Mouse (Mus musculus) neural tube, embryonic 14.5 days (tissue): ENCODE measurements around the gene Mybpc2. TPM values are rescaled to one million over a fixed set of nuclear protein-coding genes. Genes with fewer than 3 reads are reported as not detected.

Experiments
- ATAC-seq: fragments of 200-750 bp; cut with Nextera tagmentation; 2 replicates; pipeline ENCODE4 v1.8.0; 2017; ENCODE audit warnings: low read depth, mild to moderate bottlenecking, moderate TSS enrichment, moderate library complexity
- H3K27ac ChIP-seq: fragments of 300-500 bp; sonication (generic); 2 replicates; pipeline ENCODE4 v1.5.1; 2014; ENCODE audit warnings: low read depth, mild to moderate bottlenecking, control low read depth, low read length, moderate library complexity, mixed read lengths
- H3K27me3 ChIP-seq: fragments of 300-500 bp; sonication (generic); 2 replicates; pipeline ENCODE4 v1.6.1; 2014; ENCODE audit warnings: low read length; ENCODE audit not compliant: control insufficient read depth, insufficient read depth
- H3K36me3 ChIP-seq: fragments of 300-500 bp; sonication (generic); 2 replicates; pipeline ENCODE4 v1.6.1; 2014; ENCODE audit warnings: low read length, mixed read lengths; ENCODE audit not compliant: control insufficient read depth, insufficient read depth
- H3K4me1 ChIP-seq: fragments of 300-500 bp; sonication (generic); 2 replicates; pipeline ENCODE4 v1.6.1; 2014; ENCODE audit warnings: low read length; ENCODE audit not compliant: control insufficient read depth, insufficient read depth
- H3K4me2 ChIP-seq: fragments of 300-500 bp; sonication (generic); 2 replicates; pipeline ENCODE4 v1.6.1; 2014; ENCODE audit warnings: mild to moderate bottlenecking, low read depth, low read length, control low read depth
- H3K4me3 ChIP-seq: fragments of 300-500 bp; sonication (generic); 2 replicates; pipeline ENCODE4 v1.5.1; 2014; ENCODE audit warnings: low read depth, low read length, control low read depth, mixed read lengths
- H3K9ac ChIP-seq: fragments of 300-500 bp; sonication (generic); replicated peaks from 2 replicates; pipeline ENCODE4 v1.6.1; 2014; ENCODE audit warnings: low read depth, mild to moderate bottlenecking, control low read depth, low read length, mixed read lengths
- H3K9me3 ChIP-seq: fragments of 300-500 bp; sonication (generic); 2 replicates; pipeline ENCODE4 v1.6.1; 2016; ENCODE audit warnings: low read length; ENCODE audit not compliant: control insufficient read depth
- WGBS: fragments of 180-500 bp; shearing (Covaris S2); extraction: QIAGEN DNeasy Blood & Tissue Kit; methylation state at CpG from one replicate; pipeline ENCODE4 v1.1.7; 2014; 5-methylcytosine and 5-hydroxymethylcytosine counted together
- polyA plus RNA-seq: library from polyadenylated mRNA; unstranded; fragments of >200 nt; fragmentation: Nextera tagmentation; extraction: Ambion mirVana; gene quantifications from 2 replicates; pipeline ENCODE4 v1.2.1, GENCODE M21; 2014

Mybpc2 gene
- polyA plus RNA-seq, 1 experiment from 2014 or later, result 0.07 TPM

DNA sequence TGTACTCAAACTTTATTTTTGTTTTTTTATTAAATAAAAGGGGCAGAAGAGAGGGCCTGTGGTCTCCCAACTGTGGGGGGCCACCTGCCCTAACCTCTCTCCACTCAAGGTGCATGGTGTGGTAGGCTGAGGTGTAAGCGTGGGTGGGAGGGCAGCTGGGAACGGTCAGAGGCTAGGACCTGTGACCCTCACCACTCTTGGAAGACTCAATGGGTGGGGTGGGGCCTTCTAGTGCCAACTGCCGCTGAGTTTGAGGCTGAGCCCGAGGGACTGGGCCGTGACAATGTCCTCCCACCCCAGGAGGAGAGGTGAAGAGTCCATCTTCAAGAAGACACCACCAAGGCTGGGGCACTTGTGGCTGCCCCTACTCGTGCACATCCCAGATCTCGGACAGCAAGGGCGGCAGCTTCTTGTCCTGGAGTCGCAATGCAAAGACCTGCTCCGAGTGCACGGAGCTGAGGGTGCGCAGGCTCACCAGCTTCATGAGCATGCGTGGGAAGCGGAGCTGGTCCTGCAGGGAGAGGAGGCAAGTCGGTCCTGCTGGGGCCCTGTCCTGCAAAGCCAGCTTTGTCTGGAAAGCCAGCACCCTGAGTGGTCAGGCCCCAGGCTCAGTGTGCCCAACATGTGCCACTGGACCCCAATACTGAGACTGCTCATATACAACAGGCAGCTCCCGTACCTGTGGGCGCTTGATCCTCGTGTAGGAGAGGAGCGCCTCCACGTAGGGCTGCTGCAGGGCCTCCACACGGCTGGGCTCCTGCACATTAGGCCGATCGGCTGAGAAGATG is 25.4 kb upstream of the Mybpc2 start:
- Histone ChIP-seq H3K9ac (no peak overlapping the region), H3K4me3 (no peak overlapping the region), H3K4me1 (peaks cover 16% of the 10 kb centered on the region), H3K36me3 (peaks cover 11% of the 10 kb centered on the region; the same call in 1 of the 2 replicates), H3K27me3 (no peaks in the 10 kb centered on the region), H3K9me3 (no peaks in the 10 kb centered on the region), H3K4me2 (no peak overlapping the region), H3K27ac (no peak overlapping the region)
- WGBS, result 95% methylated on average over 23 of the region's 23 CpGs
- no peak for ATAC-seq

DNA sequence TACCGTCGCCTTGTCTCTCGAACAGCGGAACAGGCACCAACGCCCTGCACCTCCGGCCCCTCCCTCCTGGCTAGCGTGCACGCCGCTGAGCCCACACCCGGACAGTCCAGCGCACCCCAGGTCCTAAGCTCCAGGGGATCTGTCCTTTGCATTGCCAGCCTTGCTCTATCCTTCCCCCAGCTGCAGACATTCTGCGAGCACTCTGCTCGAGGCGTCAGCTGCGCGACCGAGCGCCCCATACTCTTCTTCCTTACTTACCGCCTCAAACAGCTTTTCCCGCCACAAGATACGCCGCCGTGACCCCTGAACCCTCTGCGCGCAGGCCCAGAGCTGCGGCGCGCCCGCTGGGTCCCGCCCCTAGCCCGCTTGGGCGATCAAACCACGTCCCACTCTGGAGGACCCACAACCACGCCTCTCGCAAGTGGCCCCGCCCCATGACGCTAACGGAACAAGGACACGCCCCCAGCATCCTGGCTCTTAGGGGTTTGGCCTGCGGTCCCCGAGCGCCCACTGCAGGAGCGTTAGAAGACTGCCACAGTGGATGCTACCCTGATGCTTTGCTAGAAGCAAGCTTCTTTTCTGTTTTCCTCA is 24.1 kb upstream of the Mybpc2 start, which contains the start of gene Pold1:
Pold1 (minus strand) TSS at position 353 of the 591 bp plus-strand sequence.
- peak; percentile 90 for ATAC-seq
- no peaks in the 10 kb centered on the region for H3K27me3 ChIP-seq
- H3K4me1 ChIP-seq, result peaks cover 16% of the 10 kb centered on the region
- peak within 1 kb of the TSS; percentile 86 for H3K4me2 ChIP-seq
- WGBS, result under 1% methylated on average over 43 of the region's 43 CpGs
- peaks cover 11% of the 10 kb centered on the region; the same call in 1 of the 2 replicates for H3K36me3 ChIP-seq
- H3K9me3 ChIP-seq, result no peaks in the 10 kb centered on the region
- H3K4me3 ChIP-seq, result peak within 1 kb of the TSS; percentile 49
- 0 out of 2 replicates have a peak within 1 kb of the TSS, but pooled peaks have one; percentile 2 for H3K27ac ChIP-seq
- H3K9ac ChIP-seq, result peak within 1 kb of the TSS; percentile 41

DNA sequence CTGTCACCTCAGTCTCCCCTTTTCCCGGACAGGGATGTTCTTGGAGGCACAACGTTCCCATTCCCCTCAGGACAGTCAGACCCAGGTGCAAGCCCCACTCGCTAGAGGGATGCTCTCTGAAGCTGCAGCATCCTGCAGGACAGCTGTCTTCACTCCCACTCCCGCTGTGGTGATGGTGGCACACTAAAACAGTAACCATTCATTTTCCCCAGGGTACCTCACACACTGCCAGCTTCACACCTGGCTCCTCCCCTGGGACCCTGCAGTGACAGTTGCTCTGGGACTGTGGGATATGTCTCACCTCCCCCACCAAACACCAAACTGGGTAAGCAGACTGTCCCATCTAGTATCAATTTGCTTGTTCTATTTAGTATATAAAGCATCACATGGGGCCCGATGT is 23.3 kb upstream of the Mybpc2 start:
- peaks cover 9% of the 10 kb centered on the region for H3K4me1 ChIP-seq
- peak overlapping the region; percentile 49 for H3K4me3 ChIP-seq
- H3K27me3 ChIP-seq, result no peaks in the 10 kb centered on the region
- 13% methylated on average over 5 of the region's 5 CpGs for WGBS
- no peak for ATAC-seq
- peak overlapping the region; percentile 86 for H3K4me2 ChIP-seq
- H3K9me3 ChIP-seq, result no peaks in the 10 kb centered on the region
- H3K27ac ChIP-seq, result no peak overlapping the region
- H3K9ac ChIP-seq, result no peak overlapping the region; the same call in 1 of the 2 replicates
- H3K36me3 ChIP-seq, result peaks cover 11% of the 10 kb centered on the region; the same call in 1 of the 2 replicates

DNA sequence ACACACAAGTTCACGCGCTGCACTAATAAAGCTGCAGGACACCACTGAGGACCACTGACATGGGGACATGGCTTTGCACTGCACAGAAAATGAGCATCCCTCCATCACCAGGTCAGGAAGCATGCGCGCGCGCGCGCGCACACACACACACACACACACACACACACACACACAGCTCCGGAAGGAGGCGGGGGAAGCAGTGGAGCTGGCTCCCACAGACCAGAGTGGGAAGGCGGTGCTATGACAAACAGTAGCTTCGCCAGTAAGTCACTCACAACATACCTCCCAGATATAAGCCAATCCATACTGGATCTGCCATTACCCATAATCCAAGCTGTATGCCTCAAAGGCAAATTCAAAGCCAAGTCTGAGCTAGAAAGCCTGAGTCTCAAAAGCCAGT is 22.6 kb upstream of the Mybpc2 start:
- H3K4me1 ChIP-seq, result peaks cover 6% of the 10 kb centered on the region
- no peaks in the 10 kb centered on the region for H3K9me3 ChIP-seq
- H3K27ac ChIP-seq, result no peak overlapping the region
- H3K36me3 ChIP-seq, result peaks cover 11% of the 10 kb centered on the region; the same call in 1 of the 2 replicates
- no peak for ATAC-seq
- 95% methylated on average over 13 of the region's 13 CpGs for WGBS
- no peak overlapping the region for H3K4me3 ChIP-seq
- H3K9ac ChIP-seq, result no peak overlapping the region
- no peaks in the 10 kb centered on the region for H3K27me3 ChIP-seq
- H3K4me2 ChIP-seq, result no peak overlapping the region

DNA sequence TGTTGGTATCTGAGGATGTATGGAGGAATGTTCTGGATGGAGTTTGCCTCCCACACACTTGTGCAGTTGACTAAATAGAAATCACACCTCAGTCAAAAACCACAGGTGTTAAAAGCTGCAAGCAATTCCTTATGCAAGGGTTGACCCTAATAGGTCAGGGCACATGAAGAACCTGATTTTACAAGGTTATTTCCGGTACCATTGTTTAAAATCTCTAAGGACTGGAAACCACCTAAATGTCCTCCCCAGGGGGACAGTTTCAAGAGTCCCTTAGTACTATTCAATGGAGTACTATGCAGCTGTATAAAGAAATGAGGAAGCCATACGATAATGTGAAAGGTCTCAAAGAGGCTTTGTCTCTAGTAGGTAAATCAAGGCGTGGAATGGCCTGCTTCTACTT is 21.8 kb upstream of the Mybpc2 start:
- Histone ChIP-seq H3K4me2 (no peak overlapping the region), H3K9me3 (no peaks in the 10 kb centered on the region), H3K4me3 (no peak overlapping the region), H3K27me3 (no peaks in the 10 kb centered on the region), H3K36me3 (peaks cover 7% of the 10 kb centered on the region; the same call in 1 of the 2 replicates), H3K4me1 (peaks cover 6% of the 10 kb centered on the region), H3K27ac (no peak overlapping the region), H3K9ac (no peak overlapping the region)
- 96% methylated on average over 3 of the region's 3 CpGs for WGBS
- no peak for ATAC-seq

DNA sequence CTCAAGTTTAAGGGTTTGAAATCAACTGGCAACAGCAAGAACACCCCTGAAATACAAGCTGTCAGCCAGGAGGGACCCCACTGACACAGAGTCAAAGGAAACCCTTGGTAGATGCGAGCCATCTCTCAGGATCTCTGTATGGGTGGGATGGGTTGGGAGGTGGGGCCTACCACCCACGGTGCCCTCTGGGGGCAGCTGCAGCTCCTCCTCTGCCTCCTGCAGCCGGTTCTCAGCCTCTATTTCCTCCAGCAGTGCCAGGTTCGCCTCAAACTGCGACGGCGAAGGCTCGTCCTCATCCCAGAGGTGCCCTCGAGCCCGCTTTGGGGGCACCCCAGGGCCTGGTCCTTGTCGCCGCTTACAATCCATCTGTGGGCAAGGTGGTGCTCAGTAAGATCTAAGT is 18.6 kb upstream of the Mybpc2 start:
- peaks cover 6% of the 10 kb centered on the region for H3K4me1 ChIP-seq
- no peaks in the 10 kb centered on the region for H3K27me3 ChIP-seq
- H3K27ac ChIP-seq, result no peak overlapping the region
- no peak for ATAC-seq
- 84% methylated on average over 12 of the region's 12 CpGs for WGBS
- 0 out of 2 replicates have a peak, but pooled peaks cover 7% of the 10 kb centered on the region for H3K36me3 ChIP-seq
- no peak overlapping the region for H3K4me2 ChIP-seq
- H3K9me3 ChIP-seq, result no peaks in the 10 kb centered on the region
- no peak overlapping the region for H3K4me3 ChIP-seq
- no peak overlapping the region for H3K9ac ChIP-seq

DNA sequence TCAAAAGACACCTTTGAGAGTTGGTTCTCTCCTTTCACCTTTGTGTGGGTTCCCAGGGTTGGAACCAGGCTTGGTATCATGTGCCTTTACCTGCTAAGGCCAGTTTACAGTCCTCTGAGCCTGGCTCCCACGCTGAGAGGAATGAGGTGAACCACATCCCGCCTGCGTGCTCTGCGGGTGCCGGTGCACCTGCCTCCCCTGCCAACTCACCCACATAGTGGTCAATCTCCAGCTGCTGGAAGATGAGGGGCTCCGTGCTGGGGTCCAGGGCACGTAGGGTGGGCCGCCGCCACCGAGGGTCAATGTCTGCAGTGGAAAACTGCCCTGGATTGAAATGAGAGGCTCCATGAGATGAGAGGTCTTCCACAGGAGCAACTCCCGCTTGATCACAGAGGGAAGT is 18.1 kb upstream of the Mybpc2 start:
- no peak for ATAC-seq
- Histone ChIP-seq H3K9ac (no peak overlapping the region), H3K27ac (no peak overlapping the region), H3K9me3 (no peaks in the 10 kb centered on the region), H3K4me3 (no peak overlapping the region), H3K27me3 (no peaks in the 10 kb centered on the region), H3K36me3 (0 out of 2 replicates have a peak, but pooled peaks cover 7% of the 10 kb centered on the region), H3K4me2 (no peak overlapping the region), H3K4me1 (peaks cover under 1% of the 10 kb centered on the region)
- 96% methylated on average over 11 of the region's 11 CpGs for WGBS

DNA sequence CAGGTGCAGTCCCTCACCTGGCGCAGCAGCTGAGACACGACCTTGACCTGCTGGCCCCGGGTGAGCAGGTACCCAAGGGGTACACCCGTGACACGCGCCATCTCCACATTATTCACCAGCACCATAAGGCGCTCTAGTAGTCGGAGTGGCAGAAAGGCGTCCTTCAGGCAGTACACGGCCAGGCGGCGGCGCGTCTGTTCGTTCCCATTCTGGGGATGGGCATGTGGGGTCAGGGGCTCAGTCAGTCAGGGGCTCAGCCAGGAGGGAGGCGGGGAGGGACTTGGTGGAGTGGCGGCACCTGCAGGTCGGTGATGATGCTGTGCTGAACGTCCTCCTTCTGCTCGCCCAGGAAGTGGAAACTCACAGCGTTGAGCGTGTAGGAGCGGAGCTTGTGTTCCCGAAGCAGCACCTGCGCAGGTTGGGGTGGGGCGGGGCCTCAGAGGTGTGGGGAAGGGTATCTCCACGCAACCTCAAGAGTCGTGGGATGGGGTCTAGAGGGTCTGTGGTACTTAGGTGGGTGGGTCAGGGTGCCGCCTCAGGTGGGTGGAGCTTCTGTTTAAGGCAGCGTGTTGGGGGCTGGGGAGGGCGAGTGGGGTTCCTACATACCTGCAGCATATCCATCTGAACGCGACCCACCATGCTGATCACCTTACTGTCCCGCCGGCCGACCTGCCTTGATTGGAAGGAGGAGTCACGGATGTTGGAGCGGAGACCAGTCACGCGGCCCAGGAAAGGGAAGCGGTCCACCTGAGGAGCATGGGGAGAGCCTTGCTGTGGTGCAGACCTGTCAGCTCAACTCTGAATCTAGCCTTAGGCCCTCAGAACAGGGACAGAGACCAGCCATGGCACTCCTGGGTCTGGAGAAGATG is 14.5 kb upstream of the Mybpc2 start:
- Histone ChIP-seq H3K9me3 (no peaks in the 10 kb centered on the region), H3K36me3 (0 out of 2 replicates have a peak, but pooled peaks cover 7% of the 10 kb centered on the region), H3K27me3 (no peaks in the 10 kb centered on the region), H3K27ac (no peak overlapping the region), H3K4me3 (no peak overlapping the region), H3K4me1 (no peaks in the 10 kb centered on the region), H3K4me2 (no peak overlapping the region), H3K9ac (no peak overlapping the region)
- 93% methylated on average over 41 of the region's 41 CpGs for WGBS
- ATAC-seq, result no peak
